Mouse (Mus musculus) embryonic facial prominence, embryonic 10.5 days (tissue): ENCODE data around the gene Psmd4. TPM values are rescaled to one million over a fixed set of nuclear protein-coding genes. Genes with fewer than 3 reads are reported as not detected.
"Not testable (repeated sequence)": the region's sequence is repeated elsewhere in the genome, so short reads cannot be mapped to it uniquely, and the experiment has no call there.

Source experiments
- DNase-seq: peaks from one replicate; pipeline ENCODE4 v3.0.0-alpha.2; 2017; ENCODE audit warnings: low spot score
- H3K27ac ChIP-seq: fragments of 300-500 bp; sonication (generic); replicated peaks from 2 replicates; pipeline ENCODE4 v1.5.1; 2016; ENCODE audit warnings: mild to moderate bottlenecking
- H3K27me3 ChIP-seq: fragments of 300-500 bp; sonication (generic); replicated peaks from 2 replicates; pipeline ENCODE4 v1.6.1; 2016; ENCODE audit warnings: low read depth, mild to moderate bottlenecking; ENCODE audit not compliant: poor library complexity, severe bottlenecking
- H3K36me3 ChIP-seq: fragments of 300-500 bp; sonication (generic); replicated peaks from 2 replicates; pipeline ENCODE4 v1.6.1; 2016; ENCODE audit warnings: mild to moderate bottlenecking, moderate library complexity
- H3K4me1 ChIP-seq: fragments of 300-500 bp; sonication (generic); 2 replicates; pipeline ENCODE4 v1.6.1; 2016
- H3K4me3 ChIP-seq: fragments of 300-500 bp; sonication (generic); 2 replicates; pipeline ENCODE4 v1.5.1; 2016; ENCODE audit warnings: mild to moderate bottlenecking, moderate library complexity
- H3K9me3 ChIP-seq: fragments of 300-500 bp; sonication (generic); 2 replicates; pipeline ENCODE4 v1.6.1; 2016; ENCODE audit warnings: mild to moderate bottlenecking
- WGBS: fragments of 180-500 bp; shearing (Covaris S2); methylation state at CpG from one replicate; pipeline ENCODE4 v1.1.7; 2016; 5-methylcytosine and 5-hydroxymethylcytosine counted together
- polyA plus RNA-seq: library from polyadenylated mRNA; unstranded; fragments of >200 nt; fragmentation: Nextera tagmentation; extraction: Ambion mirVana; gene quantifications from 2 replicates; pipeline ENCODE4 v1.2.1, GENCODE M21; 2016

Gene Psmd4
- polyA plus RNA-seq, 1 experiment from 2014 or later: 357 TPM

- no peak overlapping the region for H3K4me3 ChIP-seq
- H3K27me3 ChIP-seq: no peaks in the 10 kb centered on the region
- DNase-seq: no peak
- no peak overlapping the region for H3K27ac ChIP-seq
- H3K9me3 ChIP-seq: no peaks in the 10 kb centered on the region
- peaks cover 15% of the 10 kb centered on the region for H3K4me1 ChIP-seq
- 85% methylated on average over 11 of the region's 11 CpGs for WGBS
- no peaks in the 10 kb centered on the region for H3K36me3 ChIP-seq
These were observed 4.1 kb upstream of the Psmd4 start for GRCm38 (mm10) chr3:95046462-95047057.

GRCm38 (mm10) chr3:95043251-95043650, 837 bp upstream of the Psmd4 start:
- Histone ChIP-seq H3K4me3 (no peak overlapping the region), H3K36me3 (peaks cover 22% of the 10 kb centered on the region), H3K27me3 (no peaks in the 10 kb centered on the region), H3K27ac (no peak overlapping the region), H3K4me1 (peaks cover 11% of the 10 kb centered on the region), H3K9me3 (no peaks in the 10 kb centered on the region)
- WGBS: 67% methylated on average over 6 of the region's 6 CpGs
- no peak for DNase-seq

GRCm38 (mm10) chr3:95042838-95043229, 420 bp upstream of the Psmd4 start:
- Histone ChIP-seq H3K4me3 (peak overlapping the region; percentile 94), H3K27me3 (no peaks in the 10 kb centered on the region), H3K36me3 (peaks cover 26% of the 10 kb centered on the region), H3K27ac (peak overlapping the region; percentile 90; the same call in 1 of the 2 replicates), H3K4me1 (peaks cover 11% of the 10 kb centered on the region), H3K9me3 (no peaks in the 10 kb centered on the region)
- no peak for DNase-seq
- 33% methylated on average over 7 of the region's 7 CpGs for WGBS

GRCm38 (mm10) chr3:95041625-95042024, 789 bp downstream of the Psmd4 start:
- Histone ChIP-seq H3K4me1 (peaks cover 11% of the 10 kb centered on the region), H3K27me3 (no peaks in the 10 kb centered on the region), H3K36me3 (peaks cover 38% of the 10 kb centered on the region), H3K9me3 (no peaks in the 10 kb centered on the region), H3K27ac (peak overlapping the region; percentile 90), H3K4me3 (peak overlapping the region; percentile 94)
- 18% methylated on average over 3 of the region's 3 CpGs for WGBS
- no peak for DNase-seq

GRCm38 (mm10) chr3:95029953-95030352, 12.5 kb downstream of the Psmd4 start:
- Histone ChIP-seq H3K4me1 (peaks cover 8% of the 10 kb centered on the region), H3K36me3 (peaks cover 60% of the 10 kb centered on the region), H3K4me3 (no peak overlapping the region), H3K27me3 (no peaks in the 10 kb centered on the region), H3K27ac (no peak overlapping the region), H3K9me3 (no peaks in the 10 kb centered on the region)
- DNase-seq: no peak
- WGBS: 73% methylated on average over 3 of the region's 3 CpGs

- not testable (repeated sequence) for H3K27me3 ChIP-seq, H3K27ac ChIP-seq, H3K9me3 ChIP-seq, H3K4me3 ChIP-seq, DNase-seq
- Histone ChIP-seq H3K4me1 (peaks cover 14% of the 10 kb centered on the region), H3K36me3 (peaks cover 54% of the 10 kb centered on the region)
- WGBS: 70% methylated on average over 3 of the region's 3 CpGs
These were observed 13.1 kb downstream of the Psmd4 start for GRCm38 (mm10) chr3:95029291-95029827.

GRCm38 (mm10) chr3:95028603-95029002, 13.8 kb downstream of the Psmd4 start:
- no peak overlapping the region for H3K27ac ChIP-seq
- WGBS: 90% methylated on average over 3 of the region's 3 CpGs
- no peak for DNase-seq
- no peaks in the 10 kb centered on the region for H3K27me3 ChIP-seq
- H3K4me1 ChIP-seq: peaks cover 16% of the 10 kb centered on the region
- H3K36me3 ChIP-seq: peaks cover 47% of the 10 kb centered on the region
- H3K9me3 ChIP-seq: no peaks in the 10 kb centered on the region
- H3K4me3 ChIP-seq: no peak overlapping the region

- 71% methylated on average over 5 of the region's 5 CpGs for WGBS
- H3K27ac ChIP-seq: no peak overlapping the region
- no peaks in the 10 kb centered on the region for H3K27me3 ChIP-seq
- H3K4me1 ChIP-seq: peaks cover 16% of the 10 kb centered on the region
- H3K36me3 ChIP-seq: peaks cover 37% of the 10 kb centered on the region
- no peaks in the 10 kb centered on the region for H3K9me3 ChIP-seq
- no peak for DNase-seq
- H3K4me3 ChIP-seq: no peak overlapping the region
These were observed 14.7 kb downstream of the Psmd4 start for GRCm38 (mm10) chr3:95027701-95028100.

GRCm38 (mm10) chr3:95027057-95027645, 15.3 kb downstream of the Psmd4 start:
- WGBS: 73% methylated on average over 5 of the region's 5 CpGs
- no peak for DNase-seq

GRCm38 (mm10) chr3:95025202-95025601, 17.2 kb downstream of the Psmd4 start:
- DNase-seq: no peak
- Histone ChIP-seq H3K27me3 (no peaks in the 10 kb centered on the region), H3K27ac (no peak overlapping the region), H3K4me3 (no peak overlapping the region), H3K9me3 (no peaks in the 10 kb centered on the region), H3K4me1 (peaks cover 16% of the 10 kb centered on the region), H3K36me3 (peaks cover 12% of the 10 kb centered on the region)
- 61% methylated on average over 5 of the region's 5 CpGs for WGBS

More at GRCm38 (mm10) chr3:95027057-95027645, 15.3 kb downstream of the Psmd4 start:
- no peaks in the 10 kb centered on the region for H3K27me3 ChIP-seq
- H3K4me3 ChIP-seq: no peak overlapping the region
- H3K9me3 ChIP-seq: no peaks in the 10 kb centered on the region
- peaks cover 32% of the 10 kb centered on the region for H3K36me3 ChIP-seq
- peaks cover 16% of the 10 kb centered on the region for H3K4me1 ChIP-seq
- no peak overlapping the region for H3K27ac ChIP-seq

- Histone ChIP-seq H3K4me1 (peaks cover 16% of the 10 kb centered on the region), H3K27ac (0 out of 2 replicates have a peak overlapping the region, but pooled peaks have one; percentile 5), H3K27me3 (no peaks in the 10 kb centered on the region), H3K4me3 (no peak overlapping the region), H3K36me3 (peaks cover 6% of the 10 kb centered on the region), H3K9me3 (no peaks in the 10 kb centered on the region)
- 43% methylated on average over 11 of the region's 11 CpGs for WGBS
- DNase-seq: no peak
These were observed 17.9 kb downstream of the Psmd4 start for GRCm38 (mm10) chr3:95024551-95024950.

GRCm38 (mm10) chr3:95020956-95021355, 21.5 kb downstream of the Psmd4 start:
- DNase-seq, H3K9me3 ChIP-seq, H3K27ac ChIP-seq, H3K36me3 ChIP-seq, H3K27me3 ChIP-seq, H3K4me3 ChIP-seq: not testable (repeated sequence)
- peaks cover 25% of the 10 kb centered on the region for H3K4me1 ChIP-seq
- WGBS: 92% methylated on average over 5 of the region's 5 CpGs

GRCm38 (mm10) chr3:95018741-95019140, 23.7 kb downstream of the Psmd4 start:
- H3K36me3 ChIP-seq: no peaks in the 10 kb centered on the region
- H3K27ac ChIP-seq: no peak overlapping the region

More at GRCm38 (mm10) chr3:95018741-95019140, 23.7 kb downstream of the Psmd4 start:
- Histone ChIP-seq H3K4me3 (no peak overlapping the region), H3K27me3 (no peaks in the 10 kb centered on the region), H3K9me3 (no peaks in the 10 kb centered on the region), H3K4me1 (peaks cover 19% of the 10 kb centered on the region)
- 88% methylated on average over 2 of the region's 2 CpGs for WGBS
- DNase-seq: no peak
